Mouse (Mus musculus) lung, postnatal 0 days (tissue): ENCODE measurements around the gene Klc1. TPM values are rescaled to one million over a fixed set of nuclear protein-coding genes. Genes with fewer than 3 reads are reported as not detected.

ENCODE experiments used
- ATAC-seq: fragments of 200-750 bp; cut with Nextera tagmentation; 2 replicates; pipeline ENCODE4 v1.8.0; 2017; ENCODE audit warnings: moderate library complexity
- DNase-seq: peaks from one replicate; pipeline ENCODE4 v3.0.0-alpha.2; 2016; ENCODE audit warnings: low spot score
- H3K27ac ChIP-seq: fragments of 300-500 bp; sonication (generic); 2 replicates; pipeline ENCODE4 v1.5.1; 2014; ENCODE audit warnings: antibody characterized with exemption, mild to moderate bottlenecking, low read length, mixed read lengths
- H3K27me3 ChIP-seq: fragments of 300-500 bp; sonication (generic); replicated peaks from 2 replicates; pipeline ENCODE4 v1.6.1; 2014; ENCODE audit warnings: low read length, mixed read lengths; ENCODE audit not compliant: insufficient read depth
- H3K36me3 ChIP-seq: fragments of 300-500 bp; sonication (generic); 2 replicates; pipeline ENCODE4 v1.6.1; 2014; ENCODE audit warnings: low read length, mixed read lengths; ENCODE audit not compliant: insufficient read depth
- H3K4me1 ChIP-seq: fragments of 300-500 bp; sonication (generic); 2 replicates; pipeline ENCODE4 v1.6.1; 2014; ENCODE audit warnings: antibody characterized with exemption, low read depth, low read length, mixed read lengths; ENCODE audit not compliant: insufficient read depth
- H3K4me2 ChIP-seq: fragments of 300-500 bp; sonication (generic); replicated peaks from 2 replicates; pipeline ENCODE4 v1.6.1; 2014; ENCODE audit warnings: low read depth, mild to moderate bottlenecking, low read length, moderate library complexity, mixed read lengths
- H3K4me3 ChIP-seq: fragments of 300-500 bp; sonication (generic); 2 replicates; pipeline ENCODE4 v1.5.1; 2014; ENCODE audit warnings: low read depth, low read length
- H3K9ac ChIP-seq: fragments of 300-500 bp; sonication (generic); replicated peaks from 2 replicates; pipeline ENCODE4 v1.6.1; 2014; ENCODE audit warnings: low read depth, mild to moderate bottlenecking
- H3K9me3 ChIP-seq: fragments of 300-500 bp; sonication (generic); 2 replicates; pipeline ENCODE4 v1.6.1; 2016; ENCODE audit warnings: low read length, mixed read lengths
- CTCF ChIP-seq: IDR thresholded peaks from 2 replicates; pipeline ENCODE4 v1.5.1; 2016; ENCODE audit warnings: antibody characterized with exemption, mild to moderate bottlenecking
- EP300 ChIP-seq: IDR thresholded peaks from 2 replicates; pipeline ENCODE4 v1.6.1; 2016; ENCODE audit warnings: antibody characterized with exemption, mild to moderate bottlenecking, control low read depth
- WGBS: fragments of 180-500 bp; shearing (Covaris S2); extraction: QIAGEN DNeasy Blood & Tissue Kit; methylation state at CpG from one replicate; pipeline ENCODE4 v1.1.7; 2014; 5-methylcytosine and 5-hydroxymethylcytosine counted together
- polyA plus RNA-seq: library from polyadenylated mRNA; unstranded; fragments of >200 nt; fragmentation: Nextera tagmentation; extraction: Ambion mirVana; gene quantifications from 2 replicates; pipeline ENCODE4 v1.2.1, GENCODE M21; 2015

Klc1 gene
- polyA plus RNA-seq, 1 experiment from 2014 or later = 86.1 TPM

DNA sequence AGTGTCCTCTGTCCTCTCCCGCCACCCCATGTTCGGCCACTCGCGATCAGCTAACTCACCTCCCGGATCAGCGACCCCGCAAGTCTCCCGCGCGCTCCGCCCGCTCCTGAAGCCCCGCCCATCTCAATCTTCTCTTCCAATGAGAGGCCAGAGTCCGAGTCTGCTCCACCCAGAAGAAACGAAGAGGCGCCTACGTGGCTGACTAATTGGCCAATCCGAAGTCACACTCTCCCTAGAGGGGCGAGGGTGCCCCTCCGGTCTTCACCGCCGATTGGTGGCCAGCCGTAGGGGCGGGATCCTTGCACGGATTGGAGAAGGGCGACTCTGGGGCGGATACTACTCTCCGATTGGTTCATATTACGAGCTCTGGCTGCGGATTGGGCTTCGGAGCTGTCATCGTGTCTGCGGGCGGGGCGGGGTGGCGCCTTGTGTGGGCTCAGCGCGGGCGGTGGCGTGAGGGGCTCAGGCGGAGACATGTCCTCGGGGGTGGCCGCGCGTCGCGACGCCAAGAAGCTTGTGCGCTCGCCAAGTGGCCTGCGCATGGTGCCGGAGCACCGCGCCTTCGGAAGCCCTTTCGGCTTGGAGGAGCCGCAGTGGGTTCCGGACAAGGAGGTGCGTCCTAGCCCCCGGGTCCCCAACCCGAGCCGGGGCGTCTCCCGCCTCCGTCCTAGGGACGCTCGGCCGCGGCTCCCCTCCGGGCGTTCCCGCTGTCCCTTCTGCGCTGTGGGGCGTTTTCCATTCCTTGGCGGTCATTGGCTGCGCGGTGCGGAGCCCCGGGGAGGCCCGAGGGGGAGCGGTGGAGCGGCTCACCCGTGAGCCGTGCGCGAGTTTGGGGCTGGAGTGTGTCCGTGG is 55.3 kb downstream of the Klc1 start, which contains the start of the genes Xrcc3 and Zfyve21:
Gene Xrcc3, minus strand, starts transcription at position 108 of the 852 bp plus-strand sequence.
Gene Zfyve21, plus strand, starts transcription at position 405 of the 852 bp plus-strand sequence.
- peak within 1 kb of the TSS; percentile 81 for H3K4me2 ChIP-seq
- H3K4me1 ChIP-seq = peaks cover 26% of the 10 kb centered on the region
- ATAC-seq = peak; percentile 95
- peak; percentile 100 for DNase-seq
- H3K27me3 ChIP-seq = no peaks in the 10 kb centered on the region
- under 1% methylated on average over 80 of the region's 87 CpGs for WGBS
- H3K4me3 ChIP-seq = peak within 1 kb of the TSS; percentile 70
- no peaks in the 10 kb centered on the region for H3K9me3 ChIP-seq
- no peak for TF ChIP-seq CTCF
- no peak; the same call in 1 of the 2 replicates for TF ChIP-seq EP300
- peak within 1 kb of the TSS; percentile 98 for H3K27ac ChIP-seq
- peak within 1 kb of the TSS; percentile 83 for H3K9ac ChIP-seq
- H3K36me3 ChIP-seq = no peaks in the 10 kb centered on the region

DNA sequence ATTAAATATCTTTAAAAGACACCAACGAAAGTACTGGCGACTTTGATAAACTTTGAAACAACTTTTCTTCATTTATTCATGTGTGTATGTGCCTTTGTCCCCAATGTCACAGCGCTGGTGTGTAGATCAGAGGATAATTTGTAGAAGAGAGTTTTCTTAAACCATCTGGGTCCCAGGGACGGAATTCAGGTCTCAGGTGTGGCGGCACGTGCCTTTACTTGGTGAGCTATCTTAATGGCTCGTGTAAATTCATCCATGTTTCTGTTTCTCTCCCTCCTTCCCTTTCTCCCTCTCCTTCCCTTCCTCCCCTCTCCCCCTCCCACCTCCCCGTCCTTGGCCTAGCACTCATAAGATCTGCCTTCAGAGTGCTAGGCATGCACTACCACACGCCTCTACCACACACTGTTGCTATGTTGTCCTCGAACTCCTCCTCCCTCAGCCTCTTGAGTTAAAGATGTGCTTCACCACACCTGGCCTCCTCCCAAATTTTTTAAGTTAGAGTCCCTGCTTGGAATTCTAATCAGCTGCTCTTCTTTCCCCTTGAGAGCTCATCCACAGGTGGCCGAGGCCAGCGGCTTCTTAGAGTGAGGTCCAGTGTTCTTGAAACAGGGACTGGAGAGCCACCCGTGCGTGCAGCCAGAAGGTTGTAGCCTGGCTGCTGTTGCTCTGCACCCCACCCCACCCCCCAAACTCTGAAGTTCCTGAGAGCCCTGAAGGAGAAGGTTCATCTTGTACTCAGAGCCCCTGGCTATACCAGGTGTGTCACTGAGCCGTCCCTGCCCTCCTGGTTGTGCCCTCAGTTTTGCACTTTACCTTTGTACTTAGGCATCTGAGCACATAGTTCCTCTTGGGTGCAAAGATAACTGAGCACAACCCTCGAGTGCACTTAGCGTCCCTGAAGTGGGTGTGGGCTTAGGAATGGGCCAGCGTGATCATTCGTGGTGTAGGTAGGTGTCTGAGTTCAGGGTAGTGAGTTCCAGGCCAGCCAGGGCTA is 56.4 kb downstream of the Klc1 start:
- peaks cover 27% of the 10 kb centered on the region for H3K4me1 ChIP-seq
- TF ChIP-seq EP300 (peak; percentile 81), CTCF (no peak)
- peak; percentile 78 for DNase-seq

DNA sequence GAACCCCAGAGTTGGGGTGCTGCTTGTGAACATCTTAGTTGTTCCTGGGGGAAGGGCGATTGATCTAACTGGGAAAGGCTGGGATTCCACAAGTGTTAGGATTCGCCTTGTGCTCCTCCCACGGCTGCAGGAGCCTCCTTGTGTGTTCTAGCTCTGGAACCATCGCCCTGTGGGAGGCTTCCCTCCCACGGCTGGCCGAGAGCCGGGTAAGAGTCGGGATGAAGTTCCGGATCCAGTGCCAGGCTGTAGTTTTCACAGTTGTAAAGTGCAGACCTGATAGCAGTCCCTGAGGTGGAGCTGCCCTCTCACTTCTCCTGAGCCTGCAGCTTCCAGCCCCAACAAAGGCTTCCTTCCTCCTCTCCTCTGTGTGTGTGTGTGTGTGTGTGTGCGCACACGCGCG is 57.9 kb downstream of the Klc1 start:
- 52% methylated on average over 13 of the region's 13 CpGs for WGBS
- no peaks in the 10 kb centered on the region for H3K9me3 ChIP-seq
- no peak for TF ChIP-seq CTCF
- no peak for TF ChIP-seq EP300
- no peaks in the 10 kb centered on the region for H3K27me3 ChIP-seq
- H3K4me3 ChIP-seq = no peak overlapping the region
- ATAC-seq (no peak), DNase-seq (no peak)
- H3K9ac ChIP-seq = no peak overlapping the region
- peak overlapping the region; percentile 60 for H3K4me2 ChIP-seq
- no peaks in the 10 kb centered on the region for H3K36me3 ChIP-seq
- peak overlapping the region; percentile 98 for H3K27ac ChIP-seq
- peaks cover 27% of the 10 kb centered on the region for H3K4me1 ChIP-seq

More for the DNA sequence above, 56.4 kb downstream of the Klc1 start:
- Histone ChIP-seq H3K4me3 (peak overlapping the region; percentile 70), H3K27ac (peak overlapping the region; percentile 98), H3K9me3 (no peaks in the 10 kb centered on the region), H3K4me2 (peak overlapping the region; percentile 60), H3K36me3 (no peaks in the 10 kb centered on the region), H3K27me3 (no peaks in the 10 kb centered on the region), H3K9ac (peak overlapping the region; percentile 83)
- peak; percentile 25 for ATAC-seq
- WGBS = 18% methylated on average over 19 of the region's 19 CpGs

DNA sequence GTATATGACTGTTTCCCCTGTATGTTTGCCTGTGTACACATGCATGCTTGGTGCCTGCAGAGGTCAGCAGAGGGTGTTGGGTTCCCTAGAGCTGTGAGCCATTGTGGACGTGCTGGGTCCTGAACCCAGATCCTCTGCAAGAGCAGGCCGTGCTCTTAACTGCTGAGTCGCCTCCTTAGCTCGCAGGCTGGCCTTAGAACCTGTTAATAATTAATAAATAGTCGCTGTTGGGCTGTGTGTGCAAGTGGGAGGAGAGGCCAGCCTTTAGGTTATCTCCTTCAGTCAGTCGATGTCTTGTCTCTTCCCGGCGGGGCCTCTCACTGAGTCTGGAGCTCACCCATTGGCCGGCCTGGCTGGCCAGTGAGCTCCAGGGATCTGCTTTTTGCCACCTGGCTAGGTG is 58.3 kb downstream of the Klc1 start:
- Histone ChIP-seq H3K9ac (no peak overlapping the region), H3K4me3 (no peak overlapping the region), H3K4me2 (peak overlapping the region; percentile 60), H3K36me3 (no peaks in the 10 kb centered on the region), H3K27me3 (no peaks in the 10 kb centered on the region), H3K9me3 (no peaks in the 10 kb centered on the region), H3K27ac (peak overlapping the region; percentile 98), H3K4me1 (peaks cover 27% of the 10 kb centered on the region)
- TF ChIP-seq CTCF (no peak; the same call in 1 of the 2 replicates), EP300 (no peak)
- ATAC-seq = no peak
- 45% methylated on average over 9 of the region's 9 CpGs for WGBS
- DNase-seq = no peak

DNA sequence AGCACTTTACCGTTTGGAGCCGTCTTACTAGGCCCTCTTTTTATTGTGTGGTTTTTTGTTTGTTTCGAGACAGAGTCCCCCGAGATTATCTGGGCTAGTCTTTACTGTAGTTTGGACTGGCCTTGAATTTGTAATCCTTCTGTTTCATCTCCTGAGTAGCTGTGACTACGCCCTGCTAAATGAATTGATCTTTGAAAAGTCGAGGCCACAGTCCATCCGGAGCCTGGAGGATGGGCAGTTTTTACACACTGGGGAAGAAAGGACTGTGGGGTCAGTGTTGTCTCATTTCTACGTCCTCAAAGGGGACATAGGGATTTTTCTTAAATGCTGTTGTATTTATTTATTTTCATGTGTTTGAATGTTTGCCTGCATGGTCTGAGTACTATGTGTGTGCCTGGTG is 59.3 kb downstream of the Klc1 start:
- Histone ChIP-seq H3K9ac (no peak overlapping the region), H3K4me2 (no peak overlapping the region), H3K27me3 (no peaks in the 10 kb centered on the region), H3K4me3 (no peak overlapping the region), H3K27ac (no peak overlapping the region), H3K36me3 (no peaks in the 10 kb centered on the region), H3K9me3 (no peaks in the 10 kb centered on the region), H3K4me1 (peaks cover 26% of the 10 kb centered on the region)
- TF ChIP-seq CTCF (no peak), EP300 (no peak)
- 83% methylated on average over 8 of the region's 8 CpGs for WGBS
- ATAC-seq (no peak), DNase-seq (no peak)

DNA sequence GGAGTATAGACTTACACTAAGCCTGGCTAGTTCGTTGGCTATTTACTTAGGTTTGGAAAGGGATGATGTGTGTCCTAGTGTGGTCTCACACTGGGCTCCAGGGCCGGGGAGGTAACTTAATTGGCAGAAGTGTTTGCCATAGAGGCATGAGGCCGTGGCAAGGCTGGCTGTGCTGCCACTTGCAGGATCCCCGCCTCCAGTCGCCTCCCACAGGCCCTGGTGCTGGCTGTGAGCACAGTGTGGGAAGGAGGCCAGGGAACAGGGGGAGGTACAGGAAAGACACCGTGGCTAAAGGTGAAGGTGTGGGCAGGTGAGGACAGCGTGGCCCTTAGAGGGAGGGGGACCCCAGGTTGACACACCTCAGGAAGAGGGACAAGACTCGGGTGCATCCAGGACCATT is 61.3 kb downstream of the Klc1 start:
- Histone ChIP-seq H3K27ac (no peak overlapping the region), H3K4me1 (peaks cover 21% of the 10 kb centered on the region), H3K27me3 (no peaks in the 10 kb centered on the region), H3K9me3 (no peaks in the 10 kb centered on the region), H3K4me2 (no peak overlapping the region), H3K4me3 (no peak overlapping the region), H3K36me3 (peaks cover 14% of the 10 kb centered on the region), H3K9ac (no peak overlapping the region)
- ATAC-seq = no peak
- no peak for TF ChIP-seq EP300
- no peak for TF ChIP-seq CTCF
- DNase-seq = peak; percentile 32
- WGBS = 63% methylated on average over 8 of the region's 8 CpGs
